Comparison of ENCODE assay signal across 8 mouse cellular contexts in genomic region chr2:152397004-152397589, GRCm38 (mm10). TPM values are rescaled to one million over a fixed set of nuclear protein-coding genes. Genes with fewer than 3 reads are reported as not detected.
DNase-seq lines count a peak whose midpoint lies in the region; ATAC-seq lines count a peak whose summit lies in the region.

No protein-coding gene starts in this region.

- H3K9me3 ChIP-seq in embryonic facial prominence, embryonic 14.5 days (ENCODE audit: control insufficient read depth, low read length) = no peaks in the 10 kb centered on the region
- no peaks in the 10 kb centered on the region for H3K9me3 ChIP-seq in heart, embryonic 12.5 days (replicated peaks)
- H3K9me3 ChIP-seq in kidney, embryonic 16.5 days (ENCODE audit: low read length) = no peaks in the 10 kb centered on the region
- no peaks in the 10 kb centered on the region for H3K9me3 ChIP-seq in liver, embryonic 11.5 days (ENCODE audit: control insufficient read depth, low read length)
- H3K9me3 ChIP-seq in neural tube, embryonic 11.5 days (ENCODE audit: control insufficient read depth, low read length) = no peaks in the 10 kb centered on the region
- H3K9me3 ChIP-seq in stomach, embryonic 16.5 days (replicated peaks; ENCODE audit: control insufficient read depth, low read length) = no peaks in the 10 kb centered on the region

- H3K9ac ChIP-seq in embryonic facial prominence, embryonic 14.5 days (ENCODE audit: low read depth, low read length) = peak overlapping the region; percentile 92
- peak overlapping the region; percentile 97 for H3K9ac ChIP-seq in heart, embryonic 12.5 days
- peak overlapping the region; percentile 95 for H3K9ac ChIP-seq in kidney, embryonic 16.5 days (replicated peaks; ENCODE audit: low read length)
- H3K9ac ChIP-seq in liver, embryonic 11.5 days (ENCODE audit: low read depth, low read length) = peak overlapping the region; percentile 76
- peak overlapping the region; percentile 97 for H3K9ac ChIP-seq in neural tube, embryonic 11.5 days (ENCODE audit: low read length)
- H3K9ac ChIP-seq in stomach, embryonic 16.5 days (ENCODE audit: low read length) = peak overlapping the region; percentile 95

- H3K27ac ChIP-seq in embryonic facial prominence, embryonic 14.5 days (replicated peaks; ENCODE audit: low read depth, low read length) = peak overlapping the region; percentile 100
- peak overlapping the region; percentile 100 for H3K27ac ChIP-seq in heart, embryonic 12.5 days (ENCODE audit: poor library complexity, severe bottlenecking)
- peak overlapping the region; percentile 99 for H3K27ac ChIP-seq in kidney, embryonic 16.5 days (ENCODE audit: low read length)
- H3K27ac ChIP-seq in liver, embryonic 11.5 days (ENCODE audit: low read depth, low read length) = peak overlapping the region; percentile 100
- peak overlapping the region; percentile 100 for H3K27ac ChIP-seq in neural tube, embryonic 11.5 days (ENCODE audit: low read depth, low read length)
- peak overlapping the region; percentile 99 for H3K27ac ChIP-seq in stomach, embryonic 16.5 days (ENCODE audit: low read length)

- peak; percentile 13; the same call in 1 of the 2 replicates for ATAC-seq in embryonic facial prominence, embryonic 14.5 days (ENCODE audit: low read depth)
- ATAC-seq in heart, embryonic 12.5 days (ENCODE audit: insufficient number of reproducible peaks, low FRiP score) = 0 out of 2 replicates have a peak, but pooled peaks have one; percentile 4
- no peak; the same call in 1 of the 2 replicates for ATAC-seq in kidney, embryonic 16.5 days (ENCODE audit: low FRiP score, low TSS enrichment)
- ATAC-seq in liver, embryonic 11.5 days (replicated peaks; ENCODE audit: low FRiP score) = peak; percentile 18
- ATAC-seq in neural tube, embryonic 11.5 days (ENCODE audit: insufficient read depth, low FRiP score, low TSS enrichment) = peak; percentile 17
- 0 out of 2 replicates have a peak, but pooled peaks have one; percentile 4 for ATAC-seq in stomach, embryonic 16.5 days (ENCODE audit: insufficient read depth, low FRiP score)

- H3K27me3 ChIP-seq in embryonic facial prominence, embryonic 14.5 days (replicated peaks; ENCODE audit: control insufficient read depth, insufficient read depth, low read length) = no peaks in the 10 kb centered on the region
- H3K27me3 ChIP-seq in heart, embryonic 12.5 days (replicated peaks) = no peaks in the 10 kb centered on the region
- H3K27me3 ChIP-seq in kidney, embryonic 16.5 days (ENCODE audit: insufficient read depth, low read length) = no peaks in the 10 kb centered on the region
- no peaks in the 10 kb centered on the region for H3K27me3 ChIP-seq in liver, embryonic 11.5 days (replicated peaks; ENCODE audit: control insufficient read depth, insufficient read depth, low read length)
- H3K27me3 ChIP-seq in neural tube, embryonic 11.5 days (ENCODE audit: control insufficient read depth, insufficient read depth, low read length) = no peaks in the 10 kb centered on the region
- no peaks in the 10 kb centered on the region for H3K27me3 ChIP-seq in stomach, embryonic 16.5 days (ENCODE audit: control insufficient read depth, insufficient read depth, low read length)

- 0% methylated on average over 13 of the region's 77 CpGs for WGBS in embryonic facial prominence, embryonic 14.5 days
- WGBS in heart, embryonic 12.5 days = under 1% methylated on average over 75 of the region's 77 CpGs
- under 1% methylated on average over 52 of the region's 77 CpGs for WGBS in kidney, embryonic 16.5 days
- under 1% methylated on average over 72 of the region's 77 CpGs for WGBS in liver, embryonic 11.5 days
- WGBS in neural tube, embryonic 11.5 days = under 1% methylated on average over 68 of the region's 77 CpGs
- WGBS in stomach, embryonic 16.5 days = under 1% methylated on average over 76 of the region's 77 CpGs

- peaks cover 15% of the 10 kb centered on the region; the same call in 1 of the 2 replicates for H3K4me1 ChIP-seq in embryonic facial prominence, embryonic 14.5 days (ENCODE audit: control insufficient read depth, insufficient read depth, low read length)
- H3K4me1 ChIP-seq in heart, embryonic 12.5 days (replicated peaks) = peaks cover 36% of the 10 kb centered on the region
- peaks cover 42% of the 10 kb centered on the region for H3K4me1 ChIP-seq in kidney, embryonic 16.5 days (ENCODE audit: insufficient read depth, low read length)
- peaks cover 40% of the 10 kb centered on the region for H3K4me1 ChIP-seq in liver, embryonic 11.5 days (replicated peaks; ENCODE audit: control insufficient read depth, insufficient read depth, low read length)
- peaks cover 22% of the 10 kb centered on the region for H3K4me1 ChIP-seq in neural tube, embryonic 11.5 days (ENCODE audit: control insufficient read depth, insufficient read depth, low read length)
- H3K4me1 ChIP-seq in stomach, embryonic 16.5 days (ENCODE audit: control insufficient read depth, insufficient read depth, low read length) = peaks cover 26% of the 10 kb centered on the region

- DNase-seq in A20 (ENCODE audit: low read depth, low spot score) = peak; percentile 83
- DNase-seq in adrenal gland, postnatal 10 days = peak; percentile 88
- DNase-seq in embryonic facial prominence, embryonic 14.5 days (ENCODE audit: low spot score) = peak; percentile 91
- peak; percentile 86 for DNase-seq in liver, embryonic 11.5 days (ENCODE audit: low spot score)
- peak; percentile 85 for DNase-seq in neural tube, embryonic 11.5 days (ENCODE audit: low spot score)

- H3K36me3 ChIP-seq in embryonic facial prominence, embryonic 14.5 days (ENCODE audit: control insufficient read depth, insufficient read depth, low read length) = peaks cover 16% of the 10 kb centered on the region; the same call in 1 of the 2 replicates
- H3K36me3 ChIP-seq in heart, embryonic 12.5 days = peaks cover 11% of the 10 kb centered on the region; the same call in 1 of the 2 replicates
- no peaks in the 10 kb centered on the region for H3K36me3 ChIP-seq in kidney, embryonic 16.5 days (ENCODE audit: insufficient read depth, low read length)
- H3K36me3 ChIP-seq in liver, embryonic 11.5 days (ENCODE audit: control insufficient read depth, insufficient read depth, low read length) = no peaks in the 10 kb centered on the region
- H3K36me3 ChIP-seq in neural tube, embryonic 11.5 days (ENCODE audit: control insufficient read depth, insufficient read depth, low read length) = no peaks in the 10 kb centered on the region
- H3K36me3 ChIP-seq in stomach, embryonic 16.5 days (ENCODE audit: control insufficient read depth, insufficient read depth, low read length) = no peaks in the 10 kb centered on the region

- peak overlapping the region; percentile 86 for H3K4me3 ChIP-seq in embryonic facial prominence, embryonic 14.5 days (ENCODE audit: low read depth, low read length)
- H3K4me3 ChIP-seq in heart, embryonic 12.5 days = peak overlapping the region; percentile 75
- peak overlapping the region; percentile 82 for H3K4me3 ChIP-seq in kidney, embryonic 16.5 days (ENCODE audit: low read length)
- peak overlapping the region; percentile 74 for H3K4me3 ChIP-seq in liver, embryonic 11.5 days (ENCODE audit: low read depth, low read length)
- peak overlapping the region; percentile 92 for H3K4me3 ChIP-seq in neural tube, embryonic 11.5 days (ENCODE audit: low read depth, low read length)
- peak overlapping the region; percentile 85 for H3K4me3 ChIP-seq in stomach, embryonic 16.5 days (replicated peaks; ENCODE audit: low read length)

- H3K4me2 ChIP-seq in embryonic facial prominence, embryonic 14.5 days (ENCODE audit: low read depth, low read length) = peak overlapping the region; percentile 79
- peak overlapping the region; percentile 94 for H3K4me2 ChIP-seq in heart, embryonic 12.5 days
- H3K4me2 ChIP-seq in kidney, embryonic 16.5 days (replicated peaks; ENCODE audit: low read depth, low read length) = peak overlapping the region; percentile 84
- H3K4me2 ChIP-seq in liver, embryonic 11.5 days = peak overlapping the region; percentile 99
- peak overlapping the region; percentile 93 for H3K4me2 ChIP-seq in neural tube, embryonic 11.5 days (ENCODE audit: low read depth)
- peak overlapping the region; percentile 90 for H3K4me2 ChIP-seq in stomach, embryonic 16.5 days (ENCODE audit: low read depth, low read length)

RNA-seq across cellular contexts. Expression of gene Sox12, which starts 0.8 kb away (rescaled TPM):
- 10 to 100 TPM; 15.7 to 22.7 TPM for total RNA-seq in adrenal gland, postnatal 10 days (2021)
- polyA plus RNA-seq in embryonic facial prominence, embryonic 14.5 days (2014; fragmentation: Nextera tagmentation; extraction: Ambion mirVana) = 10.4 and 11.4 TPM in 2 replicates
- 11.5 TPM in 2 replicates for polyA plus RNA-seq in heart, embryonic 12.5 days (2016; fragmentation: Nextera tagmentation; extraction: Ambion mirVana)
- polyA plus RNA-seq in kidney, embryonic 16.5 days (2015; fragmentation: Nextera tagmentation; extraction: Ambion mirVana) = 8.9 and 10.0 TPM in 2 replicates
- 8.5 and 9.8 TPM in 2 replicates for polyA plus RNA-seq in liver, embryonic 11.5 days (2014; fragmentation: Nextera tagmentation; extraction: Ambion mirVana)
- polyA plus RNA-seq in neural tube, embryonic 11.5 days (2014; fragmentation: Nextera tagmentation; extraction: Ambion mirVana) = 19.1 and 21.4 TPM in 2 replicates
- polyA plus RNA-seq in stomach, embryonic 16.5 days (2015; fragmentation: Nextera tagmentation; extraction: Ambion mirVana) = 4.5 and 5.2 TPM in 2 replicates

RNA-seq across cellular contexts. Expression of gene Zcchc3, which starts 17.7 kb away (rescaled TPM):
- 10 to 100 TPM in 1 of 2 experiments, 1 to 10 TPM in 1; 9.4 to 11.1 TPM for total RNA-seq in adrenal gland, postnatal 10 days (2021)
- polyA plus RNA-seq in embryonic facial prominence, embryonic 14.5 days (2014; fragmentation: Nextera tagmentation; extraction: Ambion mirVana) = 29.5 and 36.4 TPM in 2 replicates
- 61.4 and 64.9 TPM in 2 replicates for polyA plus RNA-seq in heart, embryonic 12.5 days (2016; fragmentation: Nextera tagmentation; extraction: Ambion mirVana)
- 31.5 and 34.2 TPM in 2 replicates for polyA plus RNA-seq in kidney, embryonic 16.5 days (2015; fragmentation: Nextera tagmentation; extraction: Ambion mirVana)
- polyA plus RNA-seq in liver, embryonic 11.5 days (2014; fragmentation: Nextera tagmentation; extraction: Ambion mirVana) = 41.6 and 44.6 TPM in 2 replicates
- 52.7 and 55.2 TPM in 2 replicates for polyA plus RNA-seq in neural tube, embryonic 11.5 days (2014; fragmentation: Nextera tagmentation; extraction: Ambion mirVana)
- polyA plus RNA-seq in stomach, embryonic 16.5 days (2015; fragmentation: Nextera tagmentation; extraction: Ambion mirVana) = 17.1 and 19.9 TPM in 2 replicates

RNA-seq across cellular contexts. Expression of gene 6820408C15Rik, which starts 18.3 kb away (rescaled TPM):
- under 1 TPM; 0.42 to 0.79 TPM for total RNA-seq in adrenal gland, postnatal 10 days (2021)
- 0.87 and 5.1 TPM in 2 replicates for polyA plus RNA-seq in embryonic facial prominence, embryonic 14.5 days (2014; fragmentation: Nextera tagmentation; extraction: Ambion mirVana)
- 1.7 and 2.1 TPM in 2 replicates for polyA plus RNA-seq in heart, embryonic 12.5 days (2016; fragmentation: Nextera tagmentation; extraction: Ambion mirVana)
- 0.67 and 0.85 TPM in 2 replicates for polyA plus RNA-seq in kidney, embryonic 16.5 days (2015; fragmentation: Nextera tagmentation; extraction: Ambion mirVana)
- 0.31 and 1.1 TPM in 2 replicates for polyA plus RNA-seq in liver, embryonic 11.5 days (2014; fragmentation: Nextera tagmentation; extraction: Ambion mirVana)
- polyA plus RNA-seq in neural tube, embryonic 11.5 days (2014; fragmentation: Nextera tagmentation; extraction: Ambion mirVana) = 0.22 and 0.52 TPM in 2 replicates
- 0.26 and 0.79 TPM in 2 replicates for polyA plus RNA-seq in stomach, embryonic 16.5 days (2015; fragmentation: Nextera tagmentation; extraction: Ambion mirVana)

RNA-seq across cellular contexts. Expression of gene Nrsn2, which starts 20.7 kb away (rescaled TPM):
- 1 to 10 TPM; 1.8 to 2.8 TPM for total RNA-seq in adrenal gland, postnatal 10 days (2021)
- 2.5 and 2.7 TPM in 2 replicates for polyA plus RNA-seq in embryonic facial prominence, embryonic 14.5 days (2014; fragmentation: Nextera tagmentation; extraction: Ambion mirVana)
- 3.4 and 3.8 TPM in 2 replicates for polyA plus RNA-seq in heart, embryonic 12.5 days (2016; fragmentation: Nextera tagmentation; extraction: Ambion mirVana)
- polyA plus RNA-seq in kidney, embryonic 16.5 days (2015; fragmentation: Nextera tagmentation; extraction: Ambion mirVana) = 0.91 and 1.6 TPM in 2 replicates
- polyA plus RNA-seq in liver, embryonic 11.5 days (2014; fragmentation: Nextera tagmentation; extraction: Ambion mirVana) = 0.45 and 0.49 TPM in 2 replicates
- polyA plus RNA-seq in neural tube, embryonic 11.5 days (2014; fragmentation: Nextera tagmentation; extraction: Ambion mirVana) = 7.6 TPM in 2 replicates
- 1.8 and 2.3 TPM in 2 replicates for polyA plus RNA-seq in stomach, embryonic 16.5 days (2015; fragmentation: Nextera tagmentation; extraction: Ambion mirVana)

RNA-seq across cellular contexts. Expression of gene Trib3, which starts 53.3 kb away (rescaled TPM):
- 1 to 10 TPM; 4.6 to 6.8 TPM for total RNA-seq in adrenal gland, postnatal 10 days (2021)
- 3.0 and 3.3 TPM in 2 replicates for polyA plus RNA-seq in embryonic facial prominence, embryonic 14.5 days (2014; fragmentation: Nextera tagmentation; extraction: Ambion mirVana)
- 8.5 and 10.1 TPM in 2 replicates for polyA plus RNA-seq in heart, embryonic 12.5 days (2016; fragmentation: Nextera tagmentation; extraction: Ambion mirVana)
- 1.8 and 1.9 TPM in 2 replicates for polyA plus RNA-seq in kidney, embryonic 16.5 days (2015; fragmentation: Nextera tagmentation; extraction: Ambion mirVana)
- 13.9 and 18.1 TPM in 2 replicates for polyA plus RNA-seq in liver, embryonic 11.5 days (2014; fragmentation: Nextera tagmentation; extraction: Ambion mirVana)
- polyA plus RNA-seq in neural tube, embryonic 11.5 days (2014; fragmentation: Nextera tagmentation; extraction: Ambion mirVana) = 1.1 and 1.4 TPM in 2 replicates
- 2.4 and 2.8 TPM in 2 replicates for polyA plus RNA-seq in stomach, embryonic 16.5 days (2015; fragmentation: Nextera tagmentation; extraction: Ambion mirVana)
